Mouse (Mus musculus) spleen, adult 2 months (tissue): ENCODE measurements around the gene Slc25a19. TPM values are rescaled to one million over a fixed set of nuclear protein-coding genes. Genes with fewer than 3 reads are reported as not detected.
A peak's percentile ranks its signal among the peaks of the same experiment; 100 is the strongest.

ENCODE experiments used
- DNase-seq, 2 experiments: peaks; one replicate each; pipeline versions ENCODE4 v3.0.0 to v3.0.0-alpha.2; 2012 to 2021; ENCODE audit warnings: low spot score in 2 of 2, low read depth in 1 of 2
- H3K27ac ChIP-seq: fragments of 200-500 bp; 2 replicates; pipeline ENCODE4 v1.5.1; 2012; ENCODE audit warnings: low read length, inconsistent platforms; ENCODE audit not compliant: insufficient read depth
- H3K27me3 ChIP-seq: fragments of 200-500 bp; 2 replicates; pipeline ENCODE4 v1.6.1; 2012; ENCODE audit warnings: mild to moderate bottlenecking, moderate library complexity, low read length, inconsistent platforms; ENCODE audit not compliant: control insufficient read depth, insufficient read depth
- H3K36me3 ChIP-seq: fragments of 200-500 bp; 2 replicates; pipeline ENCODE4 v1.6.1; 2012; ENCODE audit warnings: mild to moderate bottlenecking, low read length, inconsistent platforms; ENCODE audit not compliant: control insufficient read depth, insufficient read depth
- H3K4me1 ChIP-seq: fragments of 200-500 bp; 2 replicates; pipeline ENCODE4 v1.6.1; 2011; ENCODE audit warnings: inconsistent platforms; ENCODE audit not compliant: control insufficient read depth, insufficient read depth, insufficient read length
- H3K4me3 ChIP-seq: fragments of 200-500 bp; 2 replicates; pipeline ENCODE4 v1.5.1; 2011; ENCODE audit warnings: mild to moderate bottlenecking, inconsistent platforms; ENCODE audit not compliant: insufficient read depth, insufficient read length; ENCODE audit errors: extremely low read depth
- CTCF ChIP-seq: fragments of 200-500 bp; IDR thresholded peaks from 2 replicates; pipeline ENCODE4 v1.5.1; 2011; ENCODE audit warnings: mild to moderate bottlenecking, inconsistent platforms; ENCODE audit not compliant: insufficient read depth, insufficient read length, insufficient replicate concordance; ENCODE audit errors: extremely low read depth
- POLR2A ChIP-seq: fragments of 200-500 bp; IDR thresholded peaks from 2 replicates; pipeline ENCODE4 v1.6.1; 2011; ENCODE audit warnings: low read depth, low read length, inconsistent platforms
- WGBS: fragments of 180-500 bp; shearing (Covaris S2); methylation state at CpG from one replicate; pipeline ENCODE4 v1.1.7; 2018; 5-methylcytosine and 5-hydroxymethylcytosine counted together
- polyA plus RNA-seq: library from polyadenylated mRNA; depleted of rRNA; stranded (reverse); fragments of >200 nt; gene quantifications from 2 replicates; pipeline ENCODE4 v1.2.3, GENCODE M21; 2012

The Slc25a19 gene
- polyA plus RNA-seq, 1 experiment = 64.0 TPM

DNA sequence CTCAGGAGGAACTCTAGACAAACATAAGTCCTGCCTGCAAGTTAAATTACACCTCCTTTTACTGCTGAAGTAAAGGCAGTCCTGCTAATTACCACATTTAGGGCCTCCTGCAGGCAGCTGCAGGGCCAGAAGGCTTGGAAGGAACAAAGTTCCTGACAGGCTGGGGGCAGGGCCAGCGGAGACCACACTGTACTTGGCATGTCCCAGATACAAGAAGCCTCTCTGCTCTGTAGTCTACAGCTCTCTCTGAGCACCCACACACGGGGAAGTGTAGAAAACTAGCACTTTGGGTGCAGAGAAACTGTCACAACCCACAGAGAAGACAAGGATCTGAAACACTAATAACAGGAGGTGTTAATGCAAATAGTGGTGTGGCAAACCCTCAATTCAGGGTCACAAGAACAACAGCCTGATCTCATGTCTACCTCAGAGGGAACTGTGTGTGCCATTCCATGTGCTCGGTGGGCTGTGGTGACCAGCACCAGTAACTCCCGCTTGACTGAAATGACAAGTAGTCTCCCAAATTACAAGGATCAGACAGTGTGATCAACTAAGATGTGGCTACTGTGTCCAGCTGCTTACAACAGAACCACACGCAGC, 42.5 kb upstream of the Slc25a19 start:
- TF ChIP-seq POLR2A = no peak
- peaks cover 26% of the 10 kb centered on the region; the same call in 1 of the 2 replicates for H3K4me1 ChIP-seq
- DNase-seq = no peak
- H3K36me3 ChIP-seq = peaks cover 3% of the 10 kb centered on the region
- no peak overlapping the region for H3K27ac ChIP-seq
- no peaks in the 10 kb centered on the region for H3K27me3 ChIP-seq
- WGBS = 53% methylated on average over 5 of the region's 5 CpGs
- H3K4me3 ChIP-seq = no peak overlapping the region

DNA sequence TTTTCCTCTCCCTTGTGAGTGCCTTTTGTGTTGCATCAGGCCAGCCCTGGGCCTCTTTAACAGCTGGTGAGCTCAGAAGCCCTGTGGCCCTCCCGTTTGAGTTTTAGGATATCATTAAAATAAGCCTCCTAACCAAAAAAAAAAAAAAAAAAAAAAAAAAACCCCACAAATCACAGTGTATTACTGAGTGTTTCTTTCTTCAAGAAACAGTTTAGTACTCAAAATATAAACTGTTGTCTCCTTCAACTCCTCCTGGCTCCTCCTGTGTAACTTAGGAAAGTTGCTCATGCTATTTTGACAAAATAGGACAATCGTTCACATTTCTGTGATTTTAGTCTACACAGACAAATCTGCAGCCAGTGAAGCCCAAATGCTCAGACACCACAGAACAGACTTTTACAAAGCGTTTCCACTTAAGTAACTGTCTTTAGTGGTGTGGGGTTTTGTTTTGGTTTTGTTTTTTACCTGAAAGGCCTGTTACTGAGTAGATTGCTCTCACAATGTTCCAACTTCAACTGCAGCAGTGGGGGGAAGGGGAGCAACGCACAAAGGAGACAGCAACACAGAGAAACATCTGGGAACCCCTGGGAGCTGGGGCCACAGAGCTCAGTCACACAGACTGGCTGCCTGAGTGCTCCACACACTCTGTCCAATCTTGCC, 35.7 kb upstream of the Slc25a19 start:
- Histone ChIP-seq H3K27ac (0 out of 2 replicates have a peak overlapping the region, but pooled peaks have one; percentile 2), H3K4me3 (no peak overlapping the region), H3K36me3 (peaks cover 7% of the 10 kb centered on the region), H3K4me1 (peaks cover 10% of the 10 kb centered on the region; the same call in 1 of the 2 replicates), H3K27me3 (no peaks in the 10 kb centered on the region)
- WGBS = 52% methylated on average over 4 of the region's 4 CpGs
- DNase-seq = no peak
- TF ChIP-seq CTCF (no peak), POLR2A (no peak)

DNA sequence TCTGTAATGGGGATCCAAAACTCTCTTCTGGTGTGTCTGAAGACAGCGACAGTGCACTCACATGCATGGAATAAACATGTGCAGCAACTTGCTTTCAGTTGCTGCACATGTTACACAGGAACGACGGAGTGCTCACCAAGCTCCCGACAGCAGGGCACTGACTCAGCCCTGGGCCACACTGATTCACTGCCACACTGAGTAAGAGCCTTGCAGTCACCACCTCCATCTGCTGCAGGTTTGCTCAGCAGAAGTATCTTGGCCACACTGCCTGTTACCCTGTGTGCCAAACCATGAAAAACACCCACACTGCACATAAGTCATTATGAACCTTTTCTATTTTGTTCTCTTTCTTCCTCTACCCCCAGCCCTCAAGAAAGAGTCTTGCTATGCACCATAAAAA, 32.3 kb upstream of the Slc25a19 start:
- no peak for DNase-seq
- Histone ChIP-seq H3K27me3 (no peaks in the 10 kb centered on the region), H3K27ac (no peak overlapping the region), H3K36me3 (peaks cover 5% of the 10 kb centered on the region), H3K4me1 (peaks cover 4% of the 10 kb centered on the region; the same call in 1 of the 2 replicates), H3K4me3 (no peak overlapping the region)
- TF ChIP-seq CTCF (no peak), POLR2A (no peak)
- 83% methylated on average over 4 of the region's 4 CpGs for WGBS

DNA sequence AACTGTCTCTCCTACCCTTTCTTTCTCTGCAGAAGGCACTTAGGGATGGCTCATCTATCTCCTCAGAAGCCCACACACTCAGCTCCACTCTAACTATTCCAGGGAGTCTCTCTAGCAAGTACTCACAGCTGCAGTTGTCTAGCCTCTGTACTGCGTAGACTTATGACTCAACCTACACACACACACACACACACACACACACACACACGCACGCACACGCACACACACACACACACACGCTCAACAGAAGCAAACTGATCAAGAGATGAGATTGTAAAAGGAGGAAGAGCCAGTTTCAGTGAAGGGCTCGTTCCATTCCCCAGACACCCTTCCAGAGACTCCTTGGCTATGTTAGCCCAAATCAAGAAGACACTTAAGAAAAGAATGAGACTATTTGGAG, 30.4 kb upstream of the Slc25a19 start:
- DNase-seq = no peak
- Histone ChIP-seq H3K36me3 (peaks cover 11% of the 10 kb centered on the region), H3K4me1 (peaks cover 4% of the 10 kb centered on the region; the same call in 1 of the 2 replicates), H3K27me3 (no peaks in the 10 kb centered on the region), H3K4me3 (no peak overlapping the region), H3K27ac (no peak overlapping the region)
- 81% methylated on average over 6 of the region's 6 CpGs for WGBS
- TF ChIP-seq POLR2A = no peak
- TF ChIP-seq CTCF = no peak

DNA sequence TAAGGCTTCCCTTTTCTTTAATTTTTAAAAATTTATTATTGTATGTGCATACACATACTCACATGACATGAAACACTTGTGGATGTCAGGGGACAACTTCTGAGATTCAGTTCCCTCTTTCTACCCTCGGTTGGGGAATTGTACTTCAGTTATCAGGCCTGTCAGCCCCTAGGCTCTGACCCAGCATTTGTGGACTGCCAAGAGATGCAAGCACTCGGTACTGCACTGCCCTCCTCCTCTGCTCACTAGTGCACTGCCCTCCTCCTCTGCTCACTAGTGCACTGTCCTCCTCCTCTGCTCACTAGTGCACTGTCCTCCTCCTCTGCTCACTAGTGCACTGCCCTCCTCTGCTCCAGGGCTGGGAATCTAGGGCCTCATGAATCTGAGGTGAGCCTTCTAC, 26.0 kb upstream of the Slc25a19 start:
- no peaks in the 10 kb centered on the region for H3K27me3 ChIP-seq
- no peak for TF ChIP-seq CTCF
- no peak for TF ChIP-seq POLR2A
- H3K27ac ChIP-seq = peak overlapping the region; percentile 68
- H3K4me1 ChIP-seq = peaks cover 10% of the 10 kb centered on the region
- H3K4me3 ChIP-seq = no peak overlapping the region
- peaks cover 17% of the 10 kb centered on the region for H3K36me3 ChIP-seq
- peak in 1 of 2 experiments; percentile 48 for DNase-seq
- 14% methylated on average over 2 of the region's 2 CpGs for WGBS

DNA sequence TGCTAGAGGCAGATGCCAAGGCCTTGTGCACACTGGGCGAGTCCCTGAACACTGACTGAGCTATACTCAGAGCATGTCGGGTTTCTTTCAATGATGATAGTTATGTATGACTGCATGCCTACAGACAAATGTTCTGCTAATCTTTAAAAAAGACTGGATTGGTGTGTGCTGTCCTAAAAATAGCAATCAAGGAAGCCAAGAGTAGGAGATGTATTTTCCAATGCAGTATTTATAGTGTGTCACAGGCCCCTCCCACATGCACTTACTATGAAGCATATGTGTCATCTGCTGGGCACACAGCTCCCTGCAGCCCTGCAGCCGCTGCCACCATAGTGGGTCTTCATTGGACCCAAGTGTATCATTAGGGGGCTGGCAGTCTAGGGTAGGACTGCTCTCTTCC, 25.1 kb upstream of the Slc25a19 start:
- no peak for DNase-seq
- Histone ChIP-seq H3K27me3 (no peaks in the 10 kb centered on the region), H3K4me1 (peaks cover 10% of the 10 kb centered on the region), H3K27ac (peak overlapping the region; percentile 76), H3K4me3 (no peak overlapping the region), H3K36me3 (peaks cover 21% of the 10 kb centered on the region)
- TF ChIP-seq POLR2A (no peak), CTCF (no peak)
- WGBS = 82% methylated on average over 3 of the region's 3 CpGs

DNA sequence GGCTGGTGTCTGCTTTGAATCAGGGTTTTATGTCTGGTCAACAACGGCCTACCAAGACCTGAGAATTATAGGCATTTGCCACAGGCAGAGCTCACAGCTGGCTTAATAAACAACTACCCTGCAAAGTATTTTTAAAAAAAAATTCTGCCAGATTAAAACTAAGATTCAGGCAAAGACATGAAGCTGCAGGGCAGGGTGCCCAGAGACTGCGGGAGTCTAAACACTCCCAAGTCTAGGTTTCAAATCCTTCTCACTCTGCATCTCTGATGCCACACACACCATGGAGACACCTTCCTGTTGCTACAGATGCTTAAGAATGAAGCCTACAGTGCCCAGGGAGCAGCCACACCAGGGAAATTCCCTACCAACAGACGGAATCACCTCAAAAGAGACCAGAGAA, 23.6 kb upstream of the Slc25a19 start:
- Histone ChIP-seq H3K4me3 (no peak overlapping the region), H3K36me3 (peaks cover 25% of the 10 kb centered on the region), H3K27ac (no peak overlapping the region), H3K4me1 (peaks cover 10% of the 10 kb centered on the region), H3K27me3 (no peaks in the 10 kb centered on the region)
- no peak for TF ChIP-seq POLR2A
- TF ChIP-seq CTCF = no peak
- DNase-seq = no peak
- WGBS = 91% methylated on average over 3 of the region's 3 CpGs
